Mouse (Mus musculus) adrenal gland, postnatal 4 days (tissue): Measurements from ENCODE around the gene Mrps11. TPM values are rescaled to one million over a fixed set of nuclear protein-coding genes. Genes with fewer than 3 reads are reported as not detected.

ENCODE experiments used
- DNase-seq, 2 experiments: peaks; one replicate each; pipeline ENCODE4 v3.0.0; 2021 to 2022; ENCODE audit warnings: low spot score in 2 of 2, mixed read lengths in 2 of 2
- total RNA-seq, 2 experiments: library from RNA; stranded (reverse); gene quantifications; 2 replicates each; pipeline ENCODE4 v1.2.3; 2021

The Mrps11 gene
- total RNA-seq, 2 experiments from 2014 or later = 83.5 to 88.1 TPM

DNA sequence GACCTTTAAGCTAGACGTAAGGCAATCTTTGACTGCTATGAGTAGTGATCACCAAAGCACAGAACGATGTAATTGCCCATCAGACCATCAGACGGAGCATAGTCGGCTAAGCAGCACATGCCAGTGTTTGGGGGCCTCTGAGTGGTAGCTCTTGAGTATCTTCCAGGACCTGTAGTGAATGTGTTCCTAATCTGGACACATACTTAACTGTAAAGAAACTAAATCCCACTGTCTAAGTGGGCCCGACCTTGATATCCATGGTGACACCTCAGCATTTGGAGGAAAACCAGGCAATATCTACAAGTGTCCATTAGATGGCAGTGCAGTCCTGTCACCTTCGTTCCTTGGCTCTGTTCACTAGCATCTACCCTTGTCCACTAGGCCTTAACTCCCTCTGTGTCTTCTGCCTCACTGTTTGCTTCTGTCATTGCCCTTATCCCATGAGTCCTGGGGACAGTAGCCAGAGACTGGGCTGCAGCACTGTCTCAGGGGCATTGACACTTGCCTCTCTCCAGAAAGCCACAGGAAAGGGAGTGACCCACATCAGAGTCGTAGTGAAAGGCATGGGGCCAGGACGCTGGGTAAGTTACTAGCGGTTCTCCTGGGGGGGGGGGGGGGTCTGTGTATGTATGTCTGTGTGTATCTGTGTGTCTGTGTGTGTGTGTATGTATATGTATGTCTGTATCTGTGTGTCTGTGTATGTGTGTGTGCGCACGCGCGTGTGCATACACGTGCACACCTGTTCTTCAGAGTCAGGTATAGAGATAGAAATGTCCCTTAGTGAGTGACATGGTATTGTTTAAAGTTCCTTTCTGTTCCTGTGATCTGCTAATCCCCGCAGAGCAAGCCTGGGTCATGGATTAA is 8.7 kb downstream of the Mrps11 start:
- no peak for DNase-seq

DNA sequence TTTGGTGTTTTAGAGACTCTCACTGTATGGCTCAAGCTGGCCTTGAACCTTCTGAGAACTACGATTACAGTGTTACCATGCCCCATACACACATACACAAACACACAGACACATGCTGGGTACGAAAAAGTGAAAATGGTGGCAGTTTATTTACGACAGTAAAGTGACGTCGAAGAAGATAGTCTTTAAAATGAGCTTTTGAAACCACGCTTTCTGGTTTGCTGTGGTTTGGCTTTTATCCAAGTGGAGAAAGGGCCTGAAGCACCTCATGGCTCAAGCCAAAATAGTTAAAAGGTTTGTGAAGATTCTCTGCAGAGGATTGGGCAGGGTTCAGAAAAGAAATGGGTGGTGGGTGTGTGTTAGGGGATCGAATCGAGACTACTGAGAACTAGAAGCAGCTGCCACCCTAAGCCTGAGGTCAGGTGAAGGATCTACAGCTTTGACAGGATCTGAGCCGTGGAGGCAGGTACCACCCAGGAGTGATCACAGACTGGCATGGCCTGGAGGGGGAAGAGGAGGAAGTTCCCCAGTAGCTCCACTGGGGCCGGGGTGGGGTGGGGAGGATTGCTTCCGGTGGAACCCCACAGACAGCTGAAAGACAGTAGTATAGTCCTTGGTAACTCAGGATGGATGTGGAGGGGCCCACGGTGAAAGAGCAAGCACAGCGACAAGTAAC is 11.1 kb downstream of the Mrps11 start:
- no peak for DNase-seq

DNA sequence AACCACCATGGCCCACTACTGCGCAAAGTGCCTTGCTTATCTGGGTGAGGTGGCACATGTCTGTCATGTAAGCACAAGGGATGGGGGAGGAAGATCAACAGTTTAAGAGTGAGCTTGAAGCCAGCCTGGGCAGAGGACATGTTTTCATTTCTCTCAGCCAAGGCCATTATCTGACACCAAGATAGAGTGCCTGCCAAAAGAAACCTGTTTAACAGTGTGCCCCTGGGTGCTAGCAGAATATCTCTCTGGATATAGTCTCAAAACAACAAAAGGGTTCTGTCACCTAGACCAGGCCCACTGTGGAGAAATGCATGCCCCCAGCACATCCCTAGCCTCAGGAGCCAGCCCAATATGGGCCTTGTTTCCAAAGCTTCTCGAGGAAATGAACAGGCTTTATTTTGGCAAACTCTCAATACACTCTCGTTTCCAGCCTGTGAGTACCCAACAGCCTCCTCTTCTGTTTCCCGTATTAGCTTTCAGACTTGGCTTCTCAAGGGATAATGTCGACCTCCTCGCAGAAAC is 11.7 kb downstream of the Mrps11 start:
- no peak for DNase-seq

DNA sequence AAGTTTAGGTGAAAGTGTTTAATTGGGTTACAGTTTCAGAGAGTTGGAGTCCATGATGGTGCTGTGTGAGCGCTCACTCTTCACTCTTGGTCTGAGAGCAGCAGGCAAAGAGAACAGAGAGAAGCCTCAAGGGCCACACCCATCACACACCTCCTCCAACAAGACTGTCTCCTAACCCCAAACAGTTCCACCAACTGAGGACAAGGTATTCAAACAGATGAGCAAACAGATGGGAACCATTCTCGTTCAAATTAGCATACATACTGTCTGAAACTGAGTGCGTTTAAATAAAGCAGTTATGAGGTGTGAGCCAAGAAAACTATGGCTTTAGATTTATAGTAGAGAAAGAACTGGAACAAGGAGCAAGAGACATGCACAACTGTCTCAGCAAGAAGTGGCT is 13.7 kb downstream of the Mrps11 start:
- no peak for DNase-seq

DNA sequence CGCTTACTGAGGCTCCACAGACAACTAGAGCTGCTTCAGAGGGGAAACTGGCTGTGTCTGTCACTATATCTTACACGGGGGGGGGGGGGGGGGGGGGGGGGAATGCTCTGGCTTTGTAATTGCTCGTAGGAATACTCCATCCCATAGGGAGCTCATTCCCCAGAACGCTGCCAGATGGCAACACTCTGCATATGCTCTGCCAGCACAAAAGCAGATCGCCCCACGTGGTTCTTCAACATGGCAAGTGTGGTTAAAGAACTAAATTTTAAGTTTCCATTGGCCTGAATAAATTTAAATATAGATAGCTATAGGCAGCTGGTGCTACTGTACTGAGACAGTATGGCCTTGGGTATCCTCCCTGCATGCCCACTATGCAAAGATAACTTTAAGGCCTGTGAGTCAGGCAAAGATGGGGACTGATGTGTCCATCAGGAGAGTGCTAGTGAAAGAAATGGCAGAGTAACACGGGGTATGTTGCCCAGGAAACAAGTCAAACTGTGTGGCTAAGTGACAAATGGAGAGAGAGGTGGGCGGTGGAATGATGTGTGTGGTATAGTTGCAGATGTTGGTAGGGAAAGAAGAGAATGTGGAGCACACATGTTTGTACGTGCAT is 15.0 kb downstream of the Mrps11 start:
- no peak for DNase-seq

DNA sequence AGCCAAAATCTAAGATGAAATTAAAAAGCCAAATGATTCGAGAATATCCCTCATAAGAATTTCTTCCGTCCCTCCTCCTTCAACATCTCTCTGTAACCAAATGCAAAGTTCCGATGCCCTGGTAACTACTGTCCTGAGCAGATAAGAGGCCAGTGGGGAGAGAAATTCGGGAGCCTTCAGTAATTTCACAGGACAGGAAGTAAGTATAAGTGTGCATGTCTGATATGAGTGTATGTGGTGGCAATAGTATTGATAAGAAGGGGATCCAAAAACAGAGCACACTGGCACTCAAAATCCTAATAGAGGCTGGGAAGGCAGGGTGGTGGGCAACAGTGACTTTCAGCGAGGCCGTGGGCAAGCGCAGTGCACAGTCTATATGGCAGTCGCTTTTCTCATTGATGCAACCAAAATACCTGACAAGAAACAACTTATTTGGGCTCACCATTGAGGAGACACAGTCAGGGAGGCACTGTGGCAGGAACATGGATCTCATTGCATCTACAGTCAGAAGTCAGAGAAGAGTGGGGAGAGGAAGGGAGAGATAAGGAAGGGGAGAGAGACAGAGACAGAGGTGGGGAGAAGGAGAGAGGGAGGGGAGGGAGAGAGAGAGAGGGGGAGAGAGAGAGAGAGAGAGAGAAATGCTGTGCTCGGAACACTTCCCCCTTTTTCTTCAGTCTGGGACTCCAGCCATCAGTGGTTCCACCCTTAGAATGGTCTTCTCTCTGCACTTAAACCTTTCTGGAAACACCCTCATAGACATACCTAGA is 17.0 kb downstream of the Mrps11 start:
- DNase-seq = no peak

DNA sequence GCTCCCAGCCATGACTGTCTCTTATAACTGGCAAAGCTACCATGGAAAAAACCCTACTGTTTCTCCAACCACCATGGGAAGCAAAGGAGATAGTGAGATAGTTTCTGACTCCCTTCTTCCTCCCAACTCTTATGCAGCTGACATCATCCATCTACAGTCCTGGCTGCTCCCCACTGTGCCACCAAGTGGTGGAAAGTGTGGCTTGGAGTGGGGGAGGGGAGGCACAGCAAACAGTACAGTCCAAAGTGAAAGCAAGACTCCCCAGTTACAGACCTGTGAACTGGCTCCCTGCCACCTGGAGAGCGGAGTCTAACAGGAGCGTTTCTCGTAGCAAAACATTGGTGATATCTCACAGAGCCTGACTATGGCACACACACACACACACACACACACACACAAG is 20.9 kb downstream of the Mrps11 start:
- no peak for DNase-seq

DNA sequence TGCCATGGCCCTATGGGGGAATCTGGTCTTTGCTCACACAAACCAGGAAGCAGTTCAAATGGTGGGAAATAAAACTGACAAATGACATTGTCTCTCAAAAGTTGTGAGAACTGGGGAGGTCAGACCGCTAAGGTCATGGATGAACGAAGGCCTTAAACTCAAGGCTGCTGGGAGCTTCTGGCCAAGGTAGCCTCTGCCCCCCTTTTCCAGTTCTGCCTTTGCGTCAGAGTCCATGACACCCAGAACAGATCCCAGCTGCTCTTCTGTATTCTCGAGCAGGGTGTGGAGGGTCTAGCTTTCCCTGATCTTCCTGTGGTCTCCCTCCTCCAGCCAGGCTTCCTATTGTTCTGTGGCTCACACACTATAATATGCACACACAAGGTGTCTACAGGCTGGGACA is 24.3 kb downstream of the Mrps11 start:
- no peak for DNase-seq

DNA sequence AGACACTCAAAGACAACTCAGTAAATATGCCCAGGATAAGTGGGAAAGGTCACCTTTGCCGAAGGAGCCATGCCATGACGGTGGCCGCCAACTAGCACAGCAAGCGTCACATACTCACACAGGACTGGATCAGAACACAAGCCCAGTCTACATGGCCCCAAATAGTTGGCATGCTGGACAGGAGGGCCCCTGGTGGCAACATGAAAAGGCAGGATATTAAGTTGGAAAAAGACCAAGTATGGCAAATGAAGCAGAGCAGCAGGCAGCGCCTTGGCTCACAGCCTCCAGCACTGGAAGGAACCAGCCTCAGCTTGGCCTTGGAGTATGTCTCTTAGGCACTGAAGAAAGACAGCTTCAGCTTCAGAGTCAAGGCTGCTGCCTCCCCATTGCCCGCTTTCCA is 30.9 kb downstream of the Mrps11 start:
- no peak for DNase-seq

DNA sequence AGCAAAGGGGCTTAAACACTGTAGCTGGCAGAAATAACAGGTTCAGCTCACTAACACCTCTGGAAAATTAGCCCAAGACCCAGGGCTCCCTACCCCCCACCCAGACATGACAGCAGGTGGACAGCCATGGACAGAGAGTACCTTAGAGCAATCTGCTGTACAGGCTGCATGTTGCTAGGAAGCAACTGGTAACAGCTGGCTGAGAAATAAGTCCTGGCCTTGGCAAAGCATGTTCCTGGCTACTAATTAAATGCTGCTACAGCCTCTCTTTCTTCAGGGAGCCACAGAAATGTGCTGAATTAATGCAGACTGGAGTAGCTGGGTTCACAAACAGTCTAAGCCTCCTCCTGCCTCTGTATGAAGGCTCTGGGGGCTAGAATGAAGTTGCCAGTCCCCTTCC is 31.8 kb downstream of the Mrps11 start:
- DNase-seq = no peak

DNA sequence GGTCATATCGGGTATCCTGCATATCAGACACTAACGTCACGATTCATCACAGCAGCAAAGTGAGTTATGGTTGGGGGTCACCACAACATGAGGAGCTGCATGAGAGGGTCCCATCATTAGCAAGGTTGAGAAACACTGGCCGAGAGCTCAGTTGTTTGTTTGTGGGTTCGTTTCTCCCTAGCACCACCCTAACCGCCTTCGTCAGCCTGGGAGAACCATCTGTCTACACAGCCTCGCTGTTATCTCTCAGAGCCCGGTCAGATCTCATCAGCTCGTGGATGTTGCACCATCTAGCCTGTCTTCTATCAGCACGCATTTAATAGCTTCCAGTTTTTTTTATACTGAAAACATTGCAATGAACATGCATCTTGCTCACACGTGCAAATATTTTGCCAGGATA is 35.4 kb downstream of the Mrps11 start:
- DNase-seq = no peak

DNA sequence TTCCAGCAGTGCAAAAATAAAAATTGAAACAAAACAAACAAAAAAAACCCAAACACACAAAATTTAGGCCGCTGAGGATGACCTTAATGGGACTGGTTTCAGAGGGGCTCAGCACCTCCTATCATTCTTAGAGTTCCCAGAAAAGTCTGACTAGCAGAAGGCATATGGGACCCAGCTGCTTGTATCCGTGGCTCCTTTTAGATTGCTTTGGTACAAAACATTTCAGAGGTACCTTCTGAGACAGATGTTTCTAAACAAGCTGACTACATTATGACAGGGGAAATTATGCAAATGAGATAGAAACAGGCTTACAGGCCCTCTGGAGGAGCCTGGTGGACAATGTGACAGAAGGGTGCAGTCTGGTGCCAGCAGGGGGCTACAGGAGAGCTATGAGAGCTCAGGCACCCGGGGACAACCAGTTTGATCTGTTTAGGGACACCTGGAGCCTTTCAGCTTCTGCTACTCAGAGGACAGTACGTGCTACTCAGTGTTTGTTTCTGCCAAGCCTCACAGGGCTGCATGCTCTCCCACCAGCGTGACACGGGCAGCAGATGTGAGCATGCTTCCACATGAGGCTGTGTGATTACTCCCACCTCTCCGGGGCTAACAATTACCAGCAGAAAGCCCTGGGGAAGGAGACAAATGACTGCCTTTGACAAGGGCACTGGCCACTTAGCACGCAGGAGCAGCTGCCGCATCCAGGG is 43.9 kb downstream of the Mrps11 start:
- DNase-seq = no peak

DNA sequence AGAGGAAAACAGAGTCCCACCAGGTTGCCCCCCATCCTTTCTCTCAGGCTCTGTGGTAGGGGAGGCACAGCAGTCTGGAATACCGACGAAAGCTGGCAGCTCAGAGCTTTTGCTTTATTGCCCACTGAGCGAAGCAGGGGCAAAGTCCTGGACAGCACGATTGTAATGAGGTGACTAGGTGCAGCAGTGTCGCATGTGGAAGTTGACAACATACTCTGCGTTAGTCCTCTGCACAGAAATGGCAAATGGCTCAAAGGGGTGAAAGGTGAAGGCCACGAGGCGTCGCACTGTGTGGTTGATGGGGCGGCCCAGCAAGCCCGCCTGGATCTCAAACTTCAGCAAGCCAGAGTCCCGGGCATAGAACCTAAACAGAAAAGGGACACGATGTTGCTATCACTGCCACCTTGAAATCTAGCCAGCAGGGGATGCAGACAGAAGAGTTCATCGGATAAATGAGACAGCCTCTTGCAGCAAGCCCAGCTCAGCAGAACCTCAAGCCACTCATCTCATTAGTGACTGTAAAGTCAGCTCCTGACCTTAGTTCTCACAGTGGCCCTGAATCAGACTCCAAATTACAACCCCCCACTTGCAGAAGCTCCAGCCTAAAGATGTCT is 44.9 kb downstream of the Mrps11 start:
- DNase-seq = no peak

DNA sequence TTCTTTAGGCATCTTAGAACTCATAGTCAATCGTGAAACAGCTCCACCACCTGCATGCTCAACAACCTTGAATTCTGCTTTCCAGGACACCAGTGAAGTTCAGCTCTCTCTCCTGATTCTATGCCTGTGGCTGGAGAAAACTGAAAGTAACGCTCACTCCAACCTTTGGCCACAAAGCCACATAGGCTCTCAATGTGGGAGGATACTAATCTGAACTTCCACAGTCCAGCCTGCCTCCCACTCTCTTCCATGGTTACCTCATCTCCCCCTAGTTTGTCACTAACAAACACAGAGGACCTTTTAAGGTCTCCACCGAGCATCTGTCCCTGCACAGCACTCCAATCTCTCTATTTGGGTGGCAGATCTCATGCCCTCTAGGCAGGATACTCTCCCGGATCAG is 52.7 kb downstream of the Mrps11 start:
- DNase-seq = no peak

DNA sequence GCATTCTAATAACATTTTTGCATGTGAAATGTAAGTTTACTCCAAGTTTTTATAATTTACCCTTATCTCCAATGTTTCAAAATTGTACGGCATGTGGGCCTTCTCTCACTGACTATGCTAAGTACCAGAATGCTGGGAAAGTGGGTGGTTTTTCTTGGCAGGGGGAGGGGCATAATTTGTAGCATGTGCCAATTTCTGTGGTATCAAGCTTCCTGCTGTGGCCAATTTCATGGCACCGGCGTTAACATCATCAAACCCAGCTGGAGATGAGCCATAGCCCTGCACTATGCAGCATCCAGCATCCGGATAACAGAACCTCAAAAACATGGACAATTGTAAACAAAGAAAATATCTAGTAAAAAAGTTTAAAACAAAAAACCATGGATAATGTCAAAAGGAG is 54.3 kb downstream of the Mrps11 start:
- DNase-seq = no peak

DNA sequence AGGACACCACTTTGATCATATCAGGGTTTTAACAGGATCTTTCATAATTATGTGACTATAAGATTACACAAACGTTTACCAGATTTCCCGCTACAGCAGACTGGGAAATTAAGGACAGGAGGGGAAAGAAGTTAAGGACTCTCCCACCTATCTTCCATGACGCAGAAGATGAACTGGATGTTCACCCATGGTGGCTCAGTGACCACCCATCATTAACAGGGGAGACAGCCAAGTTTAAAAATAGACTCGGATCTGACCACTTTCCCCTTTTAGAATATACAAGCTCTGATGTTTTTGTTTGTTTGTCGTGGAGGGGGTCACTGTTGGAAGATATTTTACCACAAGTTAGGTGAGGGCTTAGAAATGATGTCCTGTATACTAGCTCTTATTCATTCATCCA is 58.7 kb downstream of the Mrps11 start:
- no peak for DNase-seq
